Mouse (Mus musculus) left cerebral cortex, postnatal 25 days (tissue): ENCODE measurements around the gene Cfap100. TPM values are rescaled to one million over a fixed set of nuclear protein-coding genes. Genes with fewer than 3 reads are reported as not detected.

ENCODE experiments used
- DNase-seq, 2 experiments: peaks; one replicate each; pipeline ENCODE4 v3.0.0; 2022; ENCODE audit warnings: low spot score in 2 of 2, mixed read lengths in 1 of 2
- intact Hi-C: fragments of 180-260 bp; cut with DNase I; formaldehyde crosslinking; loops from one replicate; pipeline ENCODE4 v1.15.1; 2025
- total RNA-seq, 2 experiments: library from RNA; stranded (reverse); gene quantifications; 2 replicates each; pipeline ENCODE4 v1.2.3; 2021

Cfap100 gene
- total RNA-seq = 1 to 10 TPM; 3.8 to 3.9 TPM

DNA sequence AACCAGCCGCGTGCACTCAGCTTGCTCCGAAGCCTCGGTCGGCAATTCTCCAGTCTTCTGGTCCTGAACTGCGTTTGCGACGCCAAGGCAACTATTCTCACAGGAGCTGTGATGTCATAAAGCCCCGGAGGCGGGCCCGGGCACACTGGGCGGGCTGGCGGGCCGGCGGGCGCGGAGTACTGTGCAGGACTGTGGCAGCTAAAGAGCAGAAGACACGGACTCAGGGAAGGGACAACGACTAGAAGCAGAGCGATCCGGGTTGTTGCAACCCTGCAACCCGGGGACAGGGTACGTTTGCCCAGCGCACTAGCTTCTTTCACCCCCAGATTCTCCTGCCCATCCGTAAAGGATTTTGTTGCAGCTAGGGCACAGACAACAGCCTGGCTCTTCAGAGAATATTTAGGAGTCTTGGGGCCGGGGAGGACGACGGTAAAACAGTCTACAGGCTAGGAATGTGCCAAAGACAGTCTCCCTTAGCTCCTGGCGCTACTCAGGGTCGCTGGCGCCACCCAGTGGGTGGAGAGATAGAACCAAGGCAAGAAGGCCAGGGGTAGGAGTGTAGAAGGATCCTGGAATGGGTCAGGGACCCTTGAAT is at the start of gene Cfap100:
TSS of gene Cfap100 (minus strand) at position 418 of the 595 bp plus-strand sequence.
- DNase-seq = peak; percentile 74 to 77
- intact Hi-C loops = loop anchor here (5.0 to 10.0 kb wide), 2 partner anchors 56 to 754 kb away; no protein-coding TSS in a partner anchor

GRCm38 (mm10) chr6:90476941-90477518 is 48.4 kb upstream of the Cfap100 start:
- peak; percentile 43 to 78 for DNase-seq
- intact Hi-C loops = no loop called here

DNA sequence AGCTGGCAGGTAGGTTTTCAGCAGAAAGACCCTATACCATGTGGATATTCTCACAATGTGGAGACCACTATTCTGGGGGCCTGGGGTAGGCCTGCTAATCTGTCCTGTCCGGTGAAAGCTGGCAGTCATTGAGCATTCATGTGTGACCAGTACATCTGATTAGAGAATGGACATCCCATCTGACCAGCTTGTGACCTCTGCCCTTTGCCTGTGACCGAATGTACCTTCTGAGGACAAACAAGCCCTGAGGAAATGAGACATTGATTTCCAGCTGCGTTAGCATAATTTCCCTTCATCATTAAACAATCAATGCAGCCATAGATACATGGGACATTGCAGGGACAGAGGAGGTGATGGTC is 47.2 kb upstream of the Cfap100 start:
- DNase-seq = no peak
- intact Hi-C loops = no loop called here

DNA sequence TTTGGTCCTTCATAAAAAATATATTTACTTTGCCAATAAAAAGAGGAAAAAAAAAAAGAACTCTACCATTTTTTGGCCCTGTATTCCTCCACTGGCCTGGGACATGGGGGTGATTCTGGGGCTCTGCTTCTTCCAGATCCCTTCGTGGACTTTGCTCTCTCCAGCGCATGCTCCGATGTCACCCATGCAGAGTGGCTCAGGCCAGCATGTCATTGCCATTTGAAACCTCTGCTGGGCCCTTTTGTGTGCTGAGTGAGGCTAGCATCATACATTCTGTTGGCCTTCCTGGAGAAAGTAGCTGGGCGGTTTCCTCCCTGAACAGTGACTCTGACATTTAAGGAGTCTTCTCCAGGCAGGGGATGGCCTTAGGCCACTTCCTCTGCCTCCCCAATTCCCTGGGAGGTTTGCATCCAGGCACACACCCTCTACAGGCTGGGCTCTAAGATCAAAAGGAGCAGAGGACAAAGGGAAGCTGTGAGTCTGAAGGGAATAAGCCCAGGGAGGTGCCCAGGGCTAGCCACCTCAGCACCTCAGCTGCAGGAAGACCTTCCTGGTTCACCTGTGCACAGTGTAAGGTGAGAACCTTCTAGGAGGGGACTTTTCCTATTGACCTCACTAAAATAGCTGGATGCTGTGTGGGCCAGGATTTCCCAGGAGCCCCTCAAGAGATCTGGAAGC is 46.7 kb upstream of the Cfap100 start:
- intact Hi-C loops = no loop called here
- DNase-seq = no peak

DNA sequence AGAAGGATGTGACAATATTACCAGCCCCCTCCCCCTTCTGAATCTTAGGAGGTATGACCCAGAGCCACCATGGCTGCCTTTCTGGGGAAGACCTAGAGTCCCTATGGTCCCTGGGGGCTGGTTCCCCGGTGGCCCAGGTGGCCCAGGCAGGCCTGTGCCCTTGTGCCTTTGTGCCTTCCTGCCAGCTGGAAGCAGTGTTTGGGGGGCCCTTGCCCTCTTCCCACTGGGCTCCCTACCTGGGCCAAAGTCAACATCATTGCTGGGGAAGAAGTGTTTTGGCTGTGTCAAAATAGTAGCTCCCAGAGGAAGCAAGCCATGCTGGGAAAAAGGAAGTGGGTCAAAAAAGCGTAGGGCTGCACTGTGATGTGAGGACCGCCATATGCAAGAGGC is 45.8 kb upstream of the Cfap100 start:
- intact Hi-C loops = no loop called here
- no peak for DNase-seq

GRCm38 (mm10) chr6:90473630-90474360 is 45.2 kb upstream of the Cfap100 start:
- intact Hi-C loops = no loop called here
- DNase-seq = no peak

DNA sequence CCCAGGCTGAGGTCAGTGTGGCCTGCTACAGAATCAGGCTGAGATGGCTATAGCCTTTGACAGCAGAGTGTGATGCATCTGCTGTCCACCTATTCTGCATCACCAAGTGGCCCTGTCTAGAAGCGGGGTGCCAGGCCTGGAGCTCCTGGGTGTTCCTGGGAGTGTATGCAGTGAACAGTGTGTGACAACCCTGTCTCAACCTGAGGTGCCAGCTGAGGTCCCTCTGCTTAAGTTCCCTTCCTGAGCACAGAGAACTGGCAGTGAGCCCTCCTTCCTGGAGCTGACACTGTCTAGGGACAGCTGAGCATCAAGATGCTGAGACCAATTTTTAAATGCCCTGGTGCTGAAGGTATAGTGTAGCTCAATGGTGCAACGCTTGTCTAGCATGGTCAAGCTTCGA is 44.1 kb upstream of the Cfap100 start:
- DNase-seq = no peak
- intact Hi-C loops = no loop called here

DNA sequence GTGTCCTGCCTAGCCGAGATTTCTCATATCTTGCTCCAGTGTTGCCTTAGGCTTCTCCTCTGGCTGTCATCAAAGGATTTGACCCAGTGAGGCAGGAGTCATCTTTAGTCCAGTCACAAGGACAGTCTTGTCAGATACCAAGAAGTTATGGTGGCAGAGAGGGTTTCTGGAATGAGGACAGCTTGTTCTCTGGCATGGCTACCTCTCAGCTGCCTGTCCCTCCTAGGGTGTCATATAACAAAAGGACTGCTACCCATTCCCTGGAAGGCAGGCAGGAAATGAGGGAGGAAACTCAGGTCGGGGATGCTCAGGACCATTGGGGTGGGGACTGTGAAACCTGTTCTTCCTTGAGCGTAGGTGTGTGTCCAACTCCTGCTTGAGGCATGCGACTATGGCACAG is 43.5 kb upstream of the Cfap100 start:
- intact Hi-C loops = no loop called here

DNA sequence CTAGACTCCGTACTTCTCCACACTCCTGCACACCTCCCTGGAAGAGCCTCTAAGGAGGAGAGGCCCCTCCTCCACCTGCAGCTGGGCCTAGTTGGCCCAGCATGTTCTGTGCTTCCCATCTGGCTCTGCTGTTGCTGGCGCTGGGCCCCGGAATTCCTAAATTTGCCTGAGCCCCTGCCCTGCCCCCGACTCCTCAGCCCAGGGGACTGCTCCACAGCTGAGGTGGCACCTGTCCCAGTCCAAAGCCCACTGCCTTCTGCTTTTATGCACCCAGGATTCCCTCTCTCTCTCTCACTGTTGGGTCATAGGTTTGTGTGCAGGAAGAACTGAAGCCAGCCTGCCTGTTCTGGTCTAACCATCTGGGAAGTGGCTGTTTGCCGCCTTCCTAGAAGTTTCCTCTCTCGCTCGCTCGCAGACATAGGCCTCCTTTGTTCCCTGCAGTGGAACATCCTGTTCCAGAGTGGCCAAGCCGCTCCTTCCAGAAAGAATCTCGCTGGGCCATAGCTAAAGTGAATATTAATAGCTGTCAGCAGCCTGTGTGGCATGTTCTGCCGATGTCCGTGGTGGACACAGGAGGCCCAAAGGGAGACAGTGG is 42.4 kb upstream of the Cfap100 start:
- peak; percentile 67 to 70 for DNase-seq
- intact Hi-C loops = loop anchor here (1.0 kb wide), 1 partner anchor 8 kb away; no protein-coding TSS in a partner anchor

More for the DNA sequence above, 43.5 kb upstream of the Cfap100 start:
- no peak for DNase-seq

DNA sequence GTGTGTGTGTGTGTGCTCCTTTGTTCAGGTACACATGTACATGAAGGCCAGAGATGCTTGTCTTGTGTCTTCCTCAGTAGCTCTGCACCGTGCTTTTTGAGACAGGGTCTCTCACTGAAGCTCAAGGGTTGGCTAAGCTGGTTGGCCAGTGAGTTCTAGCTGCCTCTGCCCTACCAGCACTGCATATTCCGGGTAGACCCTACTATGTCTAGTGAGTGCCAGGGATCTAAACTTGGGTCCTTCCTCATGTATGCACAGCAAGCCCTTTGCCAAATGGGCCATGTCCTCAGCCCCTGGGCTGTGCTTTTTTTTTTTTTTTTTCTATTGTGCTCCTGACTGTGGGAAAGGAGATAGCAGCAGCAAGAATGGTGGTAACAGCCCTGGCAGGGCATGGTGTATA is 41.7 kb upstream of the Cfap100 start:
- intact Hi-C loops = no loop called here
- DNase-seq = no peak

GRCm38 (mm10) chr6:90469041-90469440 is 40.4 kb upstream of the Cfap100 start:
- no peak for DNase-seq
- intact Hi-C loops = no loop called here

DNA sequence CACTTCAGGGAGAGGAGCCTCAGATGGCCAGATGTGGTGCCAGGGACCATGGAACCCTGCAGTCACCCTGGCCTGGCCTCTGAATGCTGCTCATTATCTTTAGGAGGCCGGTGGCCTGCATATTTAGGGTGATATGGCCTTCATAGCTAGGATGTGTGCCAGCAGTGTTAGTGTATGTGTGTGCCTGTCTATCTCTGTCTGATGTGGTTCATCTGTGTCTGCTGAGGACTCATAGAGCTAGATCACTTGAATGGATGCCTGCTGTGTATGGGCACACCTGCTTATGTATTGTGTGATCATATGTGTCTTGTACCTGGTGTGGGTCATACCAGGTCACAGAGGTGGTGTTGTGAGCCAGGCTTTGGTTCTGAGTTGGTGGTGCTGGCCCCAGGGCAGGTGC is 39.6 kb upstream of the Cfap100 start:
- intact Hi-C loops = no loop called here
- no peak for DNase-seq

- intact Hi-C loops = no loop called here
- no peak for DNase-seq
Observed at GRCm38 (mm10) chr6:90466847-90467410, 38.3 kb upstream of the Cfap100 start.

DNA sequence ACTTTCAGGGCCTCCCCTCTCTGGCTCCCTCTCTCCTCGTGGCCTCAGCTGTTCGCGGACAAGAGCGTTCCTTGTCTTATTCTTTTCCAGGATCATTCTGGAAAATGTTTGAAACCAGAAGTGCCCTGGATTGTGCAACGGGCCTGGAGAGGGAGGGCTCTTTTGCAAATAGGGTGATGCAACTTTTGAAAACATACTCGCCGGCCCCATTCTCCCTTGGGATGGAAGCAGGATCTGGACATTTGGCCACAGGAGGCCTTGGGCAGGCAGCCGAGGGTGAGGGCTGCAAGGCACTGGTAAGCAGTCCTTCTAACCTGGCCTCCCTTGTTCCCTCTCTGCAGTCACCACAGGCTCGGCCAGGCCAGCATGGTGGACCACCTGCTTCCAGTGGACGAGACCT is 37.5 kb upstream of the Cfap100 start:
- intact Hi-C loops = no loop called here
- no peak for DNase-seq

GRCm38 (mm10) chr6:90465028-90465640 is 36.5 kb upstream of the Cfap100 start:
- DNase-seq = no peak
- intact Hi-C loops = no loop called here

DNA sequence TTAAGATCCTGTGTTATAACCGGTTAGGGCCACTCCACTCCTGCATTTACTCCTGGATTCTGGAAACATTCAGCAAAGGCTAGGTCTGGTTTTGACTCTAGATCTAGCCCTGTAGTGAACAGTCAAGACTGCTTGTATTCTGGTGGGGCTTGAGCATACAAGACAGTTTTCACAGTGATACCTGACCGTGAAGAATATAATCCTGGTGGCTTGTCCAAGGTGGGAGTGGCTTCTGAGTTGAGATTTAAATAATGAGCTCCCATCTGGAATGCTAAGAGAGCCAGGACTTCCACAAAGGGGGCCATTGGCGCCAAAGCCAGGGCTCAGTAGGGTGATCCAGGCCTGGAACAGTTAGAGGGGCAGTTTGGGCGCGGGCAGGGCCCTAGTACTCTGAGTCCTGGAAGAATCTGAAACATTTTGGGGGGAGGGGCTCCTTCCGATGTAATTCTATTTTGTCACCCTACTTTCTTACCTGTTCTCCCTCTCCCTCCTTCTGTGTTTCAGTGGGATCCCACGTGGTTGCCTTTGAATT is 35.4 kb upstream of the Cfap100 start:
- intact Hi-C loops = loop anchor here (1.0 to 2.0 kb wide), 2 partner anchors 7 to 43 kb away; no protein-coding TSS in a partner anchor
- no peak for DNase-seq

DNA sequence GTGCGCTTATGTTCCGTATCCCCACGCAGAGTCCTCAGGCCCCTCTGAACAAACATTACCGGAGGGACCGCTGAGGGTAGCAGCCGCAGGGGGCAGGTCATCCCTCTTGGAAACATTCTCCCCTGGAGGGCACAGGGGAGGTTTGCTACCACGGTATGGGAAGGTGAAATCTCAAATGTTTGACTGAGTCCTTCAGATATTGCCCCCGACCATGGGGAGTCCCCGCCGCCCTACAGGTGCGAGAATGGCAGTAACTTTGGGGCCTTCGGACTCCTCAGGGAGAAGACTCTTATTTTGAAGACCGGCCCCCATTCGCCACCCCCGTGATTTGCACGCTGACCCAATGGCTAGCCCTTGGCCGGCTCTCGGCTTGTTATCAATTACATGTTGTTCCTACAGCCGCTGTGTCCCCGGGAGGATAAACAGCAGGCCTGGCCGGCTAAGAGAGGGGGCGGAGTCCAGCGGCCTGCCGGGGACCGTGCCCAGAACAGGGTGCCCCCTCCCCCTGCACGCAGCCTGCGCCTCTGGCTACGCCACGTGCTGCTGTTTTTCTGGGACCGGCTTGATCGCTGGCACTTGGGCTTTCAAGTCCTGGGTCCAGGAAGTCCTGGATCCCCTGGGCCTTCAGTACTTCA is 34.7 kb upstream of the Cfap100 start:
- DNase-seq = peak; percentile 84 to 89
- intact Hi-C loops = loop anchor here (1.0 to 2.0 kb wide), 2 partner anchors 8 to 43 kb away; no protein-coding TSS in a partner anchor

DNA sequence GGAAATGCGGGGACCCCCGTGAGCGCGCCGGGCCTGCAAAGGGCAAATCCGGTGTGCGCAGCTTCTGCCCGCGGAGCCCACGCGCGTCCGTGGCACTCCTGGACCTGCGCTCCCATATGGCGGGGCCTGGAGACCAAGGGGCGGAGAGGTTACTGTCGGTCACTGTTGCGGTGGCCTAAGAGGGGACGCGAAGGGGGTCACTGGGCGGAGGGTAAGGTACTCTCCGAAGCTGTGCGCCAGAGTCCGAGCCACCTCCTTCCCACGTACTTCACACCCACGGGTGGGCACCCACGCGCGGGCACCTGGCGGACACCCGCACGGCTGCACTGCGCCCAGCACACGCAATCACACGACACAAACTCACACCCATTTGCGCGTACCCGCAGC is 34.2 kb upstream of the Cfap100 start:
- intact Hi-C loops = loop anchor here (1.0 to 2.0 kb wide), 2 partner anchors 8 to 44 kb away; no protein-coding TSS in a partner anchor
- peak; percentile 37 to 46 for DNase-seq
